Mouse (Mus musculus) CH12.LX (cell line): ENCODE measurements around the gene Klhl8.

Experiments
- ZC3H11A ChIP-seq: IDR thresholded peaks from 2 replicates; pipeline ENCODE4 v1.6.1; 2012; ENCODE audit warnings: low read depth, mild to moderate bottlenecking, inconsistent platforms, low read length, improper control_type of control experiment
- ZKSCAN1 ChIP-seq: IDR thresholded peaks from 2 replicates; pipeline ENCODE4 v1.6.1; 2012; ENCODE audit warnings: low read depth, inconsistent platforms, low read length, improper control_type of control experiment, borderline replicate concordance

DNA sequence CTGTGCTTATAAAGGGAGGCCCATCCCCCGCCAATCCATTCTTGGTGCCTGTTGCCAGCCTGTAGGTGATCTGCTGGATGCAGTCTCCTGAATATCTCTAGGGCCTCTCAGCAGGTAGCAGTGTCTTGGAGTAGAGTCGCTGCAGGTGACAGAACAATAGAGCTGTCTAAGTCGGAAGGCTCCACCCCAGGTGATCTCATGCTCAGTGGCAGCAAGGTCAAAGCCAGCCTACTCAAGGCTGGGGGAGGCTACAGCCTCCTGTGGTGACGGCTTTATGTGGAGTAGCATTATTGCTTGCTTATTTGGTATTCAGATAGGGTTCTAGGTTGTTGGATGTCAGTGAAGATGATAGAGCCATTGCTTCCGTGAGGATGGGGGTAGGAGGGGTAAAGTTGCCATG, 97.8 kb downstream of the Klhl8 start:
- no peak for TF ChIP-seq ZC3H11A
- TF ChIP-seq ZKSCAN1: no peak
